In the genomic region with DNA sequence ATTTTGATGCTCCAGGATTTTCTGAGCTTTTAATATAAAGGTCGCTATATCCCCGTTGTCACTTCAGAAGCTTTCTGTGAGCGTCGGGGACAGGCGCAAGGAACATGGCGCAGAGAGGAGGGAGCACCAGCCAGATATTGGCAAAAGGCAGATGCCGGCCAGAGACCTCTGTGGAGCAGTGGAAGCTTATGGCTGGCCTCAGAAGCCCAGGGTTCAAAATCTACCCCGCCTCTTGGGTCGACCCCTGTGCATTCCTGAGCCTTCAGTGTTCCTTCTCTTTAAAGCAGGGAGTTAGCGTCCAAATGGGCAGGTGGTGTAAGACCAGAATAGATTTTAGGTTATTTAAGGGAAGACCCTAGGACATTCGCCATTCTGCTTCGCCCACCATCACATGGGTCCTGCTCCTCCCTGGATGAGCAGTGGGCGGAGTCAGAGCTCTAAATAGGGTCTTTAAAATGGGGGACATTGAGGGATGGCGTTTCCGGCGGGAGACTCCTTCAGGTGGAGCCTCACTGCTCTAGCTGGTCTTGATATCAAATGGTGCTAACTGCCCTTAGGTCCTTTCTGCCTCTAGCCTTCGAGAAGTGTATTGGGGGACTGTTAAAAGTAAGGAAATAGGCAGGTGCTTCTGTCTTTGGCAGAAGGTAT, we compare ENCODE assay signal across 10 mouse cellular contexts. TPM values are rescaled to one million over a fixed set of nuclear protein-coding genes. Genes with fewer than 3 reads are reported as not detected.
A peak's percentile ranks its signal among the peaks of the same experiment; 100 is the strongest.
DNase-seq lines count a peak whose midpoint lies in the region; ATAC-seq lines count a peak whose summit lies in the region.
"Had no signal": no experiment of that assay in that cellular context is flagged by ENCODE, and none has a peak within 500 bp of the region (broad histone marks: within the 10 kb centered on the region; RNA-seq: fewer than 3 reads in every experiment).

No protein-coding gene starts in this region.

- 6% methylated on average over 17 of the region's 17 CpGs for WGBS in kidney, embryonic 15.5 days
- WGBS in hindbrain, embryonic 10.5 days: 6% methylated on average over 17 of the region's 17 CpGs
- WGBS in midbrain, embryonic 14.5 days: 5% methylated on average over 17 of the region's 17 CpGs

- peak overlapping the region; percentile 63 for H3K4me2 ChIP-seq in kidney, embryonic 15.5 days
- H3K4me2 ChIP-seq in midbrain, embryonic 14.5 days (ENCODE audit: low read length): peak overlapping the region; percentile 82

- intact Hi-C loops in left cerebral cortex, postnatal 25 days (cut with DNase I): no loop called here

- H3K9ac ChIP-seq in kidney, embryonic 15.5 days: no peak overlapping the region
- H3K9ac ChIP-seq in midbrain, embryonic 14.5 days (replicated peaks; ENCODE audit: low read length): peak overlapping the region; percentile 64

- no peak for ATAC-seq in kidney, embryonic 15.5 days (replicated peaks; ENCODE audit: low FRiP score)
- peak; percentile 49; the same call in 1 of the 2 replicates for ATAC-seq in midbrain, embryonic 14.5 days (ENCODE audit: low FRiP score, low TSS enrichment)
- ATAC-seq in inflammation-experienced regulatory T-cells, adult 6 months: no peak

- peaks cover 35% of the 10 kb centered on the region for H3K27me3 ChIP-seq in kidney, embryonic 15.5 days
- H3K27me3 ChIP-seq in hindbrain, embryonic 10.5 days (ENCODE audit: insufficient read depth, poor library complexity, severe bottlenecking): peaks cover 34% of the 10 kb centered on the region
- H3K27me3 ChIP-seq in midbrain, embryonic 14.5 days (ENCODE audit: control insufficient read depth, insufficient read depth, low read length): no peaks in the 10 kb centered on the region

- H3K4me1 ChIP-seq in kidney, embryonic 15.5 days: peaks cover 23% of the 10 kb centered on the region
- peaks cover 54% of the 10 kb centered on the region for H3K4me1 ChIP-seq in hindbrain, embryonic 10.5 days (replicated peaks)
- peaks cover 19% of the 10 kb centered on the region; the same call in 1 of the 2 replicates for H3K4me1 ChIP-seq in midbrain, embryonic 14.5 days (ENCODE audit: control insufficient read depth, insufficient read depth, low read length)

- no peak overlapping the region for H3K27ac ChIP-seq in kidney, embryonic 15.5 days
- H3K27ac ChIP-seq in hindbrain, embryonic 10.5 days: peak overlapping the region; percentile 87
- H3K27ac ChIP-seq in midbrain, embryonic 14.5 days (replicated peaks; ENCODE audit: low read depth, low read length): peak overlapping the region; percentile 86

- no peak for DNase-seq in kidney, postnatal 10 days
- peak; percentile 31 for DNase-seq in embryo, embryonic 11 days
- DNase-seq in hindbrain, embryonic 10.5 days (ENCODE audit: low spot score): no peak
- peak; percentile 72 for DNase-seq in midbrain, embryonic 14.5 days
- DNase-seq in natural killer cell, adult 2 months (ENCODE audit: low spot score in 2 of 2): no peak
- DNase-seq in left cerebral cortex, postnatal 25 days (ENCODE audit: low spot score in 2 of 2): no peak

- peak overlapping the region; percentile 38 for H3K4me3 ChIP-seq in kidney, embryonic 15.5 days (replicated peaks)
- H3K4me3 ChIP-seq in hindbrain, embryonic 10.5 days: peak overlapping the region; percentile 55
- H3K4me3 ChIP-seq in midbrain, embryonic 14.5 days (replicated peaks; ENCODE audit: low read depth, low read length): peak overlapping the region; percentile 39

- no peaks in the 10 kb centered on the region for H3K9me3 ChIP-seq in kidney, embryonic 15.5 days (replicated peaks)
- no peaks in the 10 kb centered on the region for H3K9me3 ChIP-seq in hindbrain, embryonic 10.5 days
- H3K9me3 ChIP-seq in midbrain, embryonic 14.5 days (ENCODE audit: control insufficient read depth, low read length): no peaks in the 10 kb centered on the region

- no peaks in the 10 kb centered on the region for H3K36me3 ChIP-seq in kidney, embryonic 15.5 days
- H3K36me3 ChIP-seq in hindbrain, embryonic 10.5 days: no peaks in the 10 kb centered on the region
- H3K36me3 ChIP-seq in midbrain, embryonic 14.5 days (ENCODE audit: control insufficient read depth, insufficient read depth, low read length): no peaks in the 10 kb centered on the region

RNA-seq across cellular contexts. Expression of a gene that starts 25.7 kb away (rescaled TPM):
- polyA plus RNA-seq in kidney, embryonic 15.5 days (2015; fragmentation: Nextera tagmentation; extraction: Ambion mirVana): 0.06 and 0.13 TPM in 2 replicates
- polyA plus RNA-seq in hindbrain, embryonic 10.5 days (2016; fragmentation: Nextera tagmentation; extraction: Ambion mirVana): 0.31 and 0.95 TPM in 2 replicates
- polyA plus RNA-seq in midbrain, embryonic 14.5 days (2014; fragmentation: Nextera tagmentation; extraction: Ambion mirVana): 4.9 and 7.4 TPM in 2 replicates
- not detected for polyA plus RNA-seq in inflammation-experienced regulatory T-cells, adult 6 months (2017; shearing (Covaris generic))
- 10 to 100 TPM; 31.5 to 32.7 TPM for total RNA-seq in left cerebral cortex, postnatal 25 days (2021)
- total RNA-seq: common myeloid progenitor, adult 5-6 weeks had no signal

RNA-seq across cellular contexts. Expression of a gene that starts 27.7 kb away (rescaled TPM):
- not detected in 2 replicates for polyA plus RNA-seq in kidney, embryonic 15.5 days (2015; fragmentation: Nextera tagmentation; extraction: Ambion mirVana)
- not detected in 2 replicates for polyA plus RNA-seq in hindbrain, embryonic 10.5 days (2016; fragmentation: Nextera tagmentation; extraction: Ambion mirVana)
- not detected in 2 replicates for polyA plus RNA-seq in midbrain, embryonic 14.5 days (2014; fragmentation: Nextera tagmentation; extraction: Ambion mirVana)
- not detected for polyA plus RNA-seq in inflammation-experienced regulatory T-cells, adult 6 months (2017; shearing (Covaris generic))
- not detected for total RNA-seq in left cerebral cortex, postnatal 25 days (2021)
- total RNA-seq: common myeloid progenitor, adult 5-6 weeks; layer of hippocampus, postnatal 14 days had no signal

Comparison
In these comparisons a context has a peak if more than half of its experiments do, and no peak if none do; other contexts are left out.
1. DNase-seq: peak in embryo, embryonic 11 days (single experiment) and midbrain, embryonic 14.5 days (single experiment); none in kidney, postnatal 10 days (single experiment), hindbrain, embryonic 10.5 days (single experiment), natural killer cell, adult 2 months (0 of 2) and left cerebral cortex, postnatal 25 days (0 of 2).
2. Peak in every context shown above with its lines, with median percentiles within 50 percentile points of each other: H3K4me3 ChIP-seq.